Mouse (Mus musculus): ENCODE measurements at regions not wholly inside any gene's neighbourhood (a gene's known extent, or its start where the extent isn't known, plus 50 kb on each side); places are given as distances from the start of the nearest gene placed in this dataset.

- in situ Hi-C loops (cut with MboI; ENCODE audit: unreplicated experiment in 2 of 2): no loop called here
Measured at GRCm38 (mm10) chr11:111683909-111684308, 617.9 kb downstream of the Kcnj2 start.

DNA sequence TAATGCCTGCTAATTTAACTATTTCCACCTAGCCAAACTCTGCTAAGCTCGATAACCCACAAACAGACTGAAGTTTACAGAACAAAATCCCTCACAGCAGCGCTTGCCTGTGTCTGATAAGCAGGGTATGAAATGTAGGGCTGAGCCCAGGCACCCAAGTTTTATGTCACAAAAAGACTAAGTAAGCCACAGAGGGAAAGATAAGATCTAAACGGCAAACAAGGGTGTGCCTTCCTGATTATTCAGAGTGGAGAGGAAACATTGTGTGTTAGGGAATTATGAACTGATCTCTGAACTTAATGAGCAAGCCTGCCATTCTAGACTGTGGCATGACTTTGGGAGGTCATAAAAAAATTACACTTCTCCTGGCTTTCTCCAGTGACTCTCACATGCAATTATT lies 621.8 kb downstream of the Kcnj2 start:
- in situ Hi-C loops (cut with MboI; ENCODE audit: unreplicated experiment in 2 of 2): no loop called here

DNA sequence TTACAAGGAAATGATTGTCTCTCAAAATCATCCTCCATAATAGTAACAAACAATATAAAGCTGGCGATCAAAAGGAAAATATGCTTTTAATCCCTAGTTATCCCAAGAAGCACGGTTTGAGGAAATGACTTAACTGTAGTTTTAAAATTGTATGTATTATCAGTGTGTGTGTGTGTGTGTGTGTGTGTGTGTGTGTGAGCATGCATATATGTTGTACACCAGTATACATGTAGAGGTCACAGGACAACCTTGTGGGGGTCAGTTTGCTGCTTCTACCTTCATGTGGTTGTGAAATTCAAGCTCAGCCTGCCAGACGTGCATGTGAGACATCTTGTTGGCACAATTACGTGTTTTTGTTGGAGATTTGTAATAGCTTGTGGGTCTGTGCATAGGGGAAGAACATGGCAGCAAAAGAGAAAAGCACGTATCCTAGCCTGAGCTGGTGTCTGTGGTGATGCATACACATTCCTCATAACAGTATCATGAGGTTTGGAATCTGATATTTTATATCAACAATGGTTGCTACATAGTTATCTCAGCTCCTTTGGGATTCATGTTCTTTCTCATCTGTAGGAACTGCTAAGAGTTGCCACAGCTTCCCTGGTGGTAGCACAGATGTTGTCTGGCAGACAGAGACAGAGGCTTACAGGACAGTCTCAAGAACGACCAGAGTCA lies 622.4 kb downstream of the Kcnj2 start:
- in situ Hi-C loops (cut with MboI; ENCODE audit: unreplicated experiment in 2 of 2): no loop called here

DNA sequence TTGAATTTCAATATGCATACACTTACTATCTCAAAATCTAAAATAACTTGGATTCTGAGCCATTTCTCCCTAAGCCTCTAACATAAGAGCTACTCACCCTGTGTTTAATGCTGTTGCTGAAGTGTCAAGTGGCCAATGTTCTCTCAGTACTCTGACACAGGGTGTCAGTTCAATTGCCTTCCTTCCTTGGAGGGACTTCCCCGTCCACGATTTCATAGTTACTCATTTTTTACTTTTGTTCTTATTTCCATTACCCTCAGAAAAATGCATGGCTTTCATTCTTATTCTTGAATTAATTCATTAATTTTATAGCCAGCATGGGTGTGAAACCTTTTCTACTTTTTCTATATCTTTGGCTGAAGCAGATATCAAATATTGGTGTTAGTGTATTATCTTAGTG lies 623.9 kb downstream of the Kcnj2 start:
- in situ Hi-C loops (cut with MboI; ENCODE audit: unreplicated experiment in 2 of 2): no loop called here

DNA sequence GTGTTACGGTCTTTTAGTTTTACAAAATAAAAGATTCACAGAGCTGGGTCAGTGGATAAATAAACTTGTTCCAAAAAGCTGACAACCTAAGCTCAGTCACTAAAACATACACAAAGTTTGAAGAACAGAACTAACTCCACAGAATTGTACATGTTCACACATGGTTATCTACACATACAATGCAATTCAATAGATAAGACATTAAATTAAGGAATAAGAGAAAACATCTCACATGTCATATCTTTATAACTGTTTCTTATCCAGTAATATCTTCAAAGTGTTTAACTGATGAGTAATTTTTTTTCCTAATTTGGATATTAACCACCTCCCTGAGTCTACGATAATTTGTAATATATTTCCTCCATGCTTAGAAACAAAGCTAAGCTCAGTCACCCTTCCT lies 625.5 kb downstream of the Kcnj2 start:
- in situ Hi-C loops (cut with MboI; ENCODE audit: unreplicated experiment in 2 of 2): no loop called here

GRCm38 (mm10) chr11:111696668-111697067 lies 630.7 kb downstream of the Kcnj2 start:
- in situ Hi-C loops (cut with MboI; ENCODE audit: unreplicated experiment in 2 of 2): no loop called here

- in situ Hi-C loops (cut with MboI; ENCODE audit: unreplicated experiment in 2 of 2): no loop called here
Measured at GRCm38 (mm10) chr11:111699862-111700261, 633.9 kb downstream of the Kcnj2 start.

- in situ Hi-C loops (cut with MboI; ENCODE audit: unreplicated experiment in 2 of 2): no loop called here
Measured at GRCm38 (mm10) chr11:111706882-111707281, 640.9 kb downstream of the Kcnj2 start.

GRCm38 (mm10) chr11:111715401-111715800 lies 649.4 kb downstream of the Kcnj2 start:
- in situ Hi-C loops (cut with MboI; ENCODE audit: unreplicated experiment in 2 of 2): no loop called here

GRCm38 (mm10) chr11:111722276-111722675 lies 656.3 kb downstream of the Kcnj2 start:
- in situ Hi-C loops (cut with MboI; ENCODE audit: unreplicated experiment in 2 of 2): no loop called here

DNA sequence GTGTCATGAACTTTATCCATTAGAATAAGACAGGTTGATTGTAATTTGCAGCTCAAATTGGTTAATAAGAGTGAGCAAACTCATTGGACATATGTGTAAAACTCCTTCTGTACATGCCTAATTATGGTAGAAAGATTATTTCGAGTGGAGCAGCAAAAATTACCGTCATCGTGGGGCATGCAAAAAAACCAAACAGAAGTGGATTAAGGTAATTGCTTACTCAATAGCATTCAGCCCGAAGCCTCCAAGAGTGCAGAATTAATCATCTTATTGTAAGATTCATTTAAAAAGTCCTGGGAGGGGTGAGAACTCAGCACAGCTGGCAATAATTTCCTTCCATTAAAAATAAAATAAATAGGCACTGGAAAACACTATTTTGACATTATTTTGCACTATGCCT lies 662.2 kb downstream of the Kcnj2 start:
- in situ Hi-C loops (cut with MboI; ENCODE audit: unreplicated experiment in 2 of 2): no loop called here

- in situ Hi-C loops (cut with MboI; ENCODE audit: unreplicated experiment in 2 of 2): no loop called here
Measured at GRCm38 (mm10) chr11:111732096-111732495, 666.1 kb downstream of the Kcnj2 start.

DNA sequence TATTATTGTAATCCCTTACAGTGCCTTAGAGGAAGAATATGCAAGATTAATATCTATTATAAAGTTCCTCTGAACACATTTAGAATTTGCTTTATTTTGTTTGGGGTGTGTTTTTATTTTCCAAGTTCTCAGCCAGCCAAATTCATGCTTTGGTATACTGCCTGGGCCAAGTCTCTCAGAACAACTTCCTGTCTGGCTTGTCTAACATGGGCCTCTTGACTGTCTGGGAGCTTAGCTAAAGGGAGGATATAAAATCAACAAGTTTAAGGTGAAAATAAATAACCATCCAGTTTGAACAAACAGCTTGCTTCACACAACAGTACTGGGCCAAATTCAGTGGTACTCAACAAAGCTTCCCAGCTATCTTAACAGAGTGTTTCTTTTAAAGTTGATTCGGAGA lies 669.5 kb downstream of the Kcnj2 start:
- in situ Hi-C loops (cut with MboI; ENCODE audit: unreplicated experiment in 2 of 2): no loop called here

- in situ Hi-C loops (cut with MboI; ENCODE audit: unreplicated experiment in 2 of 2): no loop called here
Measured at GRCm38 (mm10) chr11:111735961-111736360, 670.0 kb downstream of the Kcnj2 start.

DNA sequence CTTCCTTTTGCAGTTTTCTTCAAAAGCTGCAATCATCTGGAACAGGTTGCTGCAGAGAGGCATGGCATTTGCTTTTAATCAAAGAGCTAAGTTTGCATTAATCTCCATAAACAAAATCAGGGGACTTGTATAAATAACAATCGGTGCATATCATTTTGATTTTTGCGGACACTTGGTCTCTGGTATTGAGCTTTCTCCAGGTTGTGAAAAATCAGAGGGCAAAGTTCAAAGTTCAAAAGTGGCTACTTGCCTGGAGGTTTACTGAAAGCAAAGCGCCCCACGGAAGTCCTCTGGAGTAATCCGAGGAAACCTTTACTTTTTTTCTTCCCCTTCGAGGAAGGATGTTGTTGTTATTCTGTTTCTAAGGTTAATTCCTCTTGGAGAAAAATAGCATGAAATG lies 677.4 kb downstream of the Kcnj2 start:
- in situ Hi-C loops (cut with MboI; ENCODE audit: unreplicated experiment in 2 of 2): no loop called here

DNA sequence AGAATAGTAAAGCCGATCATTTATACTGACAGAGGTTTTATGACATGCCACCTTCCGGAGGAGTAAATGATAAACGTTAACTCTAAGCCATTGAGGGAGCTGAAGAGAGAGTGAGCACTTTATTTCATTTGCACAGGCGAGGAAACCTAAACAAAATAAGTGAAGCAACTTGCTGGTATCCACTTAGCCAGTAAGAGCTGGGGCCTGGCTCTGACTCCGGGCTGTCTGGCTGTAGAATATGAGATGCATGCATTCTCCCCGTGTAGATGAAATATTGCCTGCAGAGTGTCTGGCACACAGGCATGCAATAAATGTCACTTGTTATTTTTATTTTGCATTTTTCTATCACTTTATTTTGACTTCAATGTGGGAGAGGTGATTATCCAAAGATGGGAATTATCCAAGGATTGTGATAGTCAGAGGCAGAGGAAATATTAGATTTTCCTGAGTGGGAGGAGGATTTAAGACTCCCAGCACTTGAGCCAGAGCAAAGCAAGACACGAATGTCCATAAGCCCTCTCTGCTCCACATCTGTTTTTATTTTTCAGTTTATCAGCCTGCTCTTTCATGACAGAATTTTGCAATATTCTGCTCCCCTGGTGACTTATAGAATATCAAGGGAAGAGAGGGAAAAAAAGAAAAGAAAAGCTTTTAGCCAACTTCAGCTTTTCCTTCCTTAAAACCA lies 681.4 kb downstream of the Kcnj2 start:
- in situ Hi-C loops (cut with MboI; ENCODE audit: unreplicated experiment in 2 of 2): no loop called here

DNA sequence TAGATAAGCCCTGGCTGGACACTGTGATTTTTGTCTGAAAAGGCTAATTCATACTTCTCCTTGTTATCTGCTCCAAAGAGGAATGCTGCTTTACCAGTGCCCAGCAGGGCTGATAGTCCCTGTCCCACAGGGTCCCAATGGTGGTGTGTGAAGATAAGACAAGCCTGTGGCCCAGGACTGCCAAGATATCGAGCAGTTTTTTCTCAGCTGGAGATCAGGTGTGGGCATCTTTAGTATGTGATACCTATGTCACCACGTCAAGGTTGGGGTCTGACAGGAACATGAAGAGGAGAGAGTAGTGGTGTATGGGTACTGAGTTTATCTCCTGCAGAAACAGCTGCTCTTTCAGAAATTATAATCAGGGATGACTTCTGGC lies 682.0 kb downstream of the Kcnj2 start:
- in situ Hi-C loops (cut with MboI; ENCODE audit: unreplicated experiment in 2 of 2): no loop called here

DNA sequence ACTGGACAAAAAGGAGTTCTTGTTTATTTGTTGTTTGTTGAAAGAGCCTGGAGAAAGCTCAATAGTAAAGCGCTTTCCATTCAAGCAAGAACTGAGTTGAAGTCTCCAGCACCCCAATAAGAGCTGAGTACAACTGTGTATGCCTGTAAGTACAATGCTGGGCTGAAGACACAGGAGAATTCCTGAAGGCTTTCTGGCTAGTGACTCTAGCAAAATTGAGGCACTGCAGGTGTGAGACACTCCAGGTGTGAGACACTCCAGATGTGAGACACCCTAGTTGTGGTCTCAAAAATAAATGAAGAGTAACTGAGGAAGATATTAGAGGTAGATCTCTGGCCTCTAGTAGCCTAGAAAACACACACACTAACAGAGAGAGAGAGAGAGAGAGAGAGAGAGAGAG lies 682.5 kb downstream of the Kcnj2 start:
- in situ Hi-C loops (cut with MboI; ENCODE audit: unreplicated experiment in 2 of 2): no loop called here

- in situ Hi-C loops (cut with MboI; ENCODE audit: unreplicated experiment in 2 of 2): no loop called here
Measured at GRCm38 (mm10) chr11:111754735-111755134, 688.8 kb downstream of the Kcnj2 start.

DNA sequence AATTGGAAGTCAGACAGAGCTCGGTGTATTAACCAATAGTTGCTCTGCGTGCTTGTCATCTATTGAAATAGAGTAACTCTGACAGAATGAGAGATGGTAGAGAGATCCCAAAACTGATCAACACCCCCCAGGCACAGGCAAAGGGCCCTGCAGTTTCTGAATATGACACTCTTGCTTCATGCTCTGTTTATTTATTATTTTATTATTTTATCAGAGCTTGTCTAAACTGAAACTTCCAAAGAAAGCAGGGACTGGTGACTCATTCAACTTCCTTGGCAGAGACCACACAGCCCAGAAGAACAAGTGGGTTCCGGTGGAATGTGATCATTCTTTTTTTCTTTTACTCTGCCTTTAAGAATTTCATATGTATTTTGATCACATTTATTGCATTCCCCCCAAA lies 697.1 kb downstream of the Kcnj2 start:
- in situ Hi-C loops (cut with MboI; ENCODE audit: unreplicated experiment in 2 of 2): no loop called here

- in situ Hi-C loops (cut with MboI; ENCODE audit: unreplicated experiment in 2 of 2): no loop called here
Measured at GRCm38 (mm10) chr11:111766371-111767011, 700.5 kb downstream of the Kcnj2 start.

DNA sequence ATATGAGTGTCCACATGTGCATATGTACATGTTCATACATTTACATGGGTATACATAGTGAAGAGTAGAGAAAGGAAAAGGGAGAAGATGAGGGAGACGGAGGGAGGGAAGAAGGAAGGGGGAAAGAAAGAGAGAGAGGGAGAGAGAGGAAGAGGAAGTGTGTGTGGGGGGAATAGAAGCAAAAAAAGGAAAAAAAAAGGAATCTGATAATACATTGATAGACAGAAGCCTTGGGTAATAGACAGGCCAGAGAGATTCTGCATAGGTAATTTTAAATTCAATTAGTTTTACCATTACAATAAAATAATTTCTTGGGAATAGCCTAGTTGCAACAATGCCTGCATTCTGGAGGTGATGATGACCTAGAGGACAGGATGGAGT lies 701.0 kb downstream of the Kcnj2 start:
- in situ Hi-C loops (cut with MboI; ENCODE audit: unreplicated experiment in 2 of 2): no loop called here

All from v-Abl transformed pro-B cells (cell line).